Mouse (Mus musculus) limb, embryonic 14.5 days (tissue): ENCODE results near the gene Cd46. TPM values are rescaled to one million over a fixed set of nuclear protein-coding genes. Genes with fewer than 3 reads are reported as not detected.

Source experiments
- ATAC-seq: fragments of 200-750 bp; cut with Nextera tagmentation; 2 replicates; pipeline ENCODE4 v1.8.0; 2017; ENCODE audit warnings: low read depth, moderate number of reproducible peaks, moderate TSS enrichment; ENCODE audit not compliant: low FRiP score
- DNase-seq: peaks from one replicate; pipeline ENCODE4 v3.0.0-alpha.2; 2015; ENCODE audit warnings: low spot score
- H3K27ac ChIP-seq: fragments of 300-500 bp; sonication (generic); replicated peaks from 2 replicates; pipeline ENCODE4 v1.5.1; 2014; ENCODE audit warnings: low read depth, mild to moderate bottlenecking, low read length, moderate library complexity, mixed read lengths
- H3K27me3 ChIP-seq: fragments of 300-500 bp; sonication (generic); 2 replicates; pipeline ENCODE4 v1.6.1; 2014; ENCODE audit warnings: low read length, mixed read lengths; ENCODE audit not compliant: control insufficient read depth, insufficient read depth
- H3K36me3 ChIP-seq: fragments of 300-500 bp; sonication (generic); 2 replicates; pipeline ENCODE4 v1.6.1; 2014; ENCODE audit warnings: mild to moderate bottlenecking, low read length, moderate library complexity, mixed read lengths; ENCODE audit not compliant: control insufficient read depth, insufficient read depth
- H3K4me1 ChIP-seq: fragments of 300-500 bp; sonication (generic); 2 replicates; pipeline ENCODE4 v1.6.1; 2014; ENCODE audit warnings: antibody characterized with exemption, low read length, mixed read lengths; ENCODE audit not compliant: control insufficient read depth, insufficient read depth
- H3K4me2 ChIP-seq: fragments of 300-500 bp; sonication (generic); replicated peaks from 2 replicates; pipeline ENCODE4 v1.6.1; 2014; ENCODE audit warnings: low read depth, mild to moderate bottlenecking, low read length, moderate library complexity; ENCODE audit not compliant: severe bottlenecking
- H3K4me3 ChIP-seq: fragments of 300-500 bp; sonication (generic); replicated peaks from 2 replicates; pipeline ENCODE4 v1.5.1; 2014; ENCODE audit warnings: low read length
- H3K9ac ChIP-seq: fragments of 300-500 bp; sonication (generic); 2 replicates; pipeline ENCODE4 v1.6.1; 2014; ENCODE audit warnings: mild to moderate bottlenecking, low read depth, low read length, moderate library complexity; ENCODE audit not compliant: severe bottlenecking
- H3K9me3 ChIP-seq: fragments of 300-500 bp; sonication (generic); 2 replicates; pipeline ENCODE4 v1.6.1; 2016; ENCODE audit warnings: low read length; ENCODE audit not compliant: control insufficient read depth
- POLR2A ChIP-seq: fragments of 200-500 bp; IDR thresholded peaks from 2 replicates; pipeline ENCODE4 v1.8.0; 2012; ENCODE audit warnings: inconsistent platforms, mild to moderate bottlenecking, moderate library complexity, borderline replicate concordance; ENCODE audit not compliant: insufficient read depth, insufficient read length; ENCODE audit errors: extremely low read depth
- WGBS: fragments of 180-500 bp; shearing (Covaris S2); extraction: QIAGEN DNeasy Blood & Tissue Kit; methylation state at CpG from one replicate; pipeline ENCODE4 v1.1.7; 2014; 5-methylcytosine and 5-hydroxymethylcytosine counted together
- polyA plus RNA-seq, 2 experiments: library from polyadenylated mRNA; depleted of rRNA in 1 of 2; stranded (reverse) in 1 of 2; unstranded in 1 of 2; fragments of >200 nt; fragmentation: Nextera tagmentation in 1 of 2; extraction: Ambion mirVana in 1 of 2; gene quantifications; 2 replicates each; pipeline versions ENCODE4 v1.2.1 to v1.2.3; 2012 to 2014

Cd46 gene
- polyA plus RNA-seq (2012; rRNA removed) (2.9 and 3.3 TPM in 2 replicates), polyA plus RNA-seq (2014; fragmentation: Nextera tagmentation; extraction: Ambion mirVana) (1.3 and 1.7 TPM in 2 replicates)

DNA sequence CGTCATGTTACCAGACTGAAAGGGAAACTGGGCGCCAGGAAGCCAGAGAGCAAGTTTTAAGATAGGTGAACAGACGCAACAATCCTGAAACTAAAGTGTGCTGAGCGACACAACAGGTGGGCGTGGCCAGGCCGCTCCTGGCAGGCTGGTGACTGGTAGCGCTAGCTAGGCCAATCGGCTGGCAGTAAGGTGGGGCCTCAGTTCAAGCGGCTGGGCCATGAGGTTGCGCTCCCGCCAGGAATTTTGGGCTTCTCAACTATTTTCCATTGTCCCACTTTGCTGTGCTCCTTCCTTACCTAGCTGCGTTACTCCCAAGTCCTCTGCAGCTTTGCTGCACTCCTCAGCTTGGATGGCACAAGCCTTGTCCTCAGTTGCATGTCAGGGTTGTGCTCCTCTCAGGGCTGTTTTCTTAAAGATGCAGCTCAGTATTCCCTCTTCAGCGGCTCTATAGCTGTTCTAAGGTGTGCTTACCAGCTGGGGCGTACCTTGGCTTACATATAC lies at the start of gene Cd46:
Gene Cd46, minus strand, starts transcription at position 30 of the 501 bp plus-strand sequence.
- no peaks in the 10 kb centered on the region for H3K9me3 ChIP-seq
- no peaks in the 10 kb centered on the region for H3K27me3 ChIP-seq
- peaks cover 4% of the 10 kb centered on the region; the same call in 1 of the 2 replicates for H3K4me1 ChIP-seq
- peak within 1 kb of the TSS; percentile 73 for H3K4me2 ChIP-seq
- H3K9ac ChIP-seq: peak within 1 kb of the TSS; percentile 51
- H3K4me3 ChIP-seq: peak within 1 kb of the TSS; percentile 37
- ATAC-seq: peak; percentile 93
- H3K27ac ChIP-seq: no peak within 1 kb of the TSS
- WGBS: 5% methylated on average over 14 of the region's 14 CpGs
- DNase-seq: peak; percentile 75
- H3K36me3 ChIP-seq: peaks cover 4% of the 10 kb centered on the region; the same call in 1 of the 2 replicates
- no peak for TF ChIP-seq POLR2A

DNA sequence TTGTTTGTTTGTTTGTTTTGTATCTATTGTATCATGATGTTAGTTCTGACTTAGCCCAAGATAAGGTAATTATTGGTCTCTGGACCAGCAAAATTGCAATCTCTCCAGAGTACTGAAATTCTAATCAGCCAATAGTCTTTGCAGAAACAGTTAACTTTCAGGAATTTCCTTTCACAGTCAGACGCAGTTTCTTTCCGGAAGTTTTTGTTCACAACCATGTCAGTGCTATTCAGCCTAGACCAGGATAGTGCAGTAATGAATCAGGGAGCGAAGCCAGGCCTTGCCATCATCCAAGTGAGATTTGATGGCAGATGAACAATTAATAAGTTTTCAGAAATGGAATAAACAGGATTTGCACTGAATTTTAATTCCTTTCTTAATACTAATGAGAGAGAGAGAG lies 40.0 kb upstream of the Cd46 start:
- 48% methylated on average over 3 of the region's 3 CpGs for WGBS
- TF ChIP-seq POLR2A: no peak
- H3K9me3 ChIP-seq: no peaks in the 10 kb centered on the region
- H3K27me3 ChIP-seq: no peaks in the 10 kb centered on the region
- H3K27ac ChIP-seq: peak overlapping the region; percentile 91; the same call in 1 of the 2 replicates
- DNase-seq (no peak), ATAC-seq (no peak)
- H3K9ac ChIP-seq: no peak overlapping the region
- H3K4me2 ChIP-seq: peak overlapping the region; percentile 49
- no peaks in the 10 kb centered on the region; the same call in none of the 2 replicates for H3K4me1 ChIP-seq
- peaks cover 10% of the 10 kb centered on the region; the same call in 1 of the 2 replicates for H3K36me3 ChIP-seq
- H3K4me3 ChIP-seq: peak overlapping the region; percentile 46

GRCm38 (mm10) chr1:195131675-195132015 lies 39.6 kb upstream of the Cd46 start:
- TF ChIP-seq POLR2A: no peak
- no peak for DNase-seq

GRCm38 (mm10) chr1:195130953-195131674 lies 39.1 kb upstream of the Cd46 start, which contains the start of gene Cr1l:
Gene Cr1l, minus strand, starts transcription at chr1:195131586.
- WGBS: under 1% methylated on average over 31 of the region's 31 CpGs
- ATAC-seq: peak; percentile 96
- peaks cover 13% of the 10 kb centered on the region for H3K36me3 ChIP-seq

More at GRCm38 (mm10) chr1:195131675-195132015, 39.6 kb upstream of the Cd46 start:
- no peak for ATAC-seq
- Histone ChIP-seq H3K4me3 (peak overlapping the region; percentile 46), H3K27me3 (no peaks in the 10 kb centered on the region), H3K9me3 (no peaks in the 10 kb centered on the region), H3K4me1 (no peaks in the 10 kb centered on the region; the same call in none of the 2 replicates), H3K4me2 (peak overlapping the region; percentile 49), H3K36me3 (peaks cover 12% of the 10 kb centered on the region; the same call in 1 of the 2 replicates), H3K9ac (peak overlapping the region; percentile 74), H3K27ac (peak overlapping the region; percentile 91)
- 34% methylated on average over 4 of the region's 4 CpGs for WGBS

DNA sequence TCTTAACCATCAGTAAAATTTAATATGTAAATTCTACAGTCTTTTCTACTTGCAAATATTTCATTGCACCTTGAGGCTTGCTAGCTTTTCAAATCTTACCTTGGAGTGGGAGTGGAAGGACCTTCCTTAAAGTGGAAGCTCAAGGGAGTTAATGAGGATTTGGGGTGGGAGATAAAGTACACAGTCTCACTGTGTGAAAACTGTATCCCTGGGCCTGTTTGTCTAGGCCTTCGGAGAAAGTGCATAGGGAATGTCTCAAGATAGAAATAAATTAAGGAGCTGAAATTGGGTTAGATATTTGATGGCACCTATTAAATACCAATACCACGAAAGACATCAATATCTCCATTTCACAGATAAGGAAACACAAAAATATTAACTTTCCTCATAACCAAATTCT lies 38.4 kb upstream of the Cd46 start:
- Histone ChIP-seq H3K4me2 (peak overlapping the region; percentile 49), H3K36me3 (peaks cover 17% of the 10 kb centered on the region), H3K9ac (peak overlapping the region; percentile 74), H3K4me1 (no peaks in the 10 kb centered on the region; the same call in none of the 2 replicates), H3K4me3 (peak overlapping the region; percentile 46), H3K27me3 (no peaks in the 10 kb centered on the region), H3K27ac (0 out of 2 replicates have a peak overlapping the region, but pooled peaks have one; percentile 91), H3K9me3 (no peaks in the 10 kb centered on the region)
- DNase-seq (no peak), ATAC-seq (no peak)
- no peak for TF ChIP-seq POLR2A
- 13% methylated on average over 2 of the region's 2 CpGs for WGBS

More at GRCm38 (mm10) chr1:195130953-195131674, 39.1 kb upstream of the Cd46 start, which contains the start of gene Cr1l:
- H3K9ac ChIP-seq: peak within 1 kb of the TSS; percentile 74
- H3K9me3 ChIP-seq: no peaks in the 10 kb centered on the region
- peak; percentile 92 for DNase-seq
- H3K4me2 ChIP-seq: peak within 1 kb of the TSS; percentile 49
- peak; percentile 71; the same call in 1 of the 2 replicates for TF ChIP-seq POLR2A
- H3K27ac ChIP-seq: peak within 1 kb of the TSS; percentile 91
- no peaks in the 10 kb centered on the region; the same call in none of the 2 replicates for H3K4me1 ChIP-seq
- H3K27me3 ChIP-seq: no peaks in the 10 kb centered on the region
- H3K4me3 ChIP-seq: peak within 1 kb of the TSS; percentile 46
